Mouse (Mus musculus): ENCODE results near the gene Hps5.

DNA sequence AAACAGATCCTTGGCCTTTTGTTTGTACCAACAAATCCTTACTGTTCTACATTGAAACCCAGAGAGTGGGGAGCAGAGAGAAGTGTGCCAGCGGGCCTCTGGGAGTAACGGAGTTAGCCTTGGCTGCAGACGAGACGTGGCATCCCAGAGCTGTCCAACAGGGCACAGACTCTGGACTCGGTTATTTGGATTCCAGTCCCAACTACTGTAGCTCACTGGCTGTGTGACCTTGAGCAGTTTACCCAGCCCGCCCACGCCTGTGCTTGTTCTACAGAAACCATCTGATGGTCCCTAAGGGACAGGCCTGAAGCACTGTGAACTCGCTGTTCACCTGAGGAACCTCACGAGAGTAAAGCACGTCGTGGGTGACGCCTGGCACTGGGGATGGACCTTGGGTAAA is 34.0 kb upstream of the Hps5 start:
- TF ChIP-seq GATA1 (IDR thresholded peaks at IDR 0.05; ENCODE audit: borderline replicate concordance, low read length) (no peak), FLI1 (IDR thresholded peaks at IDR 0.05; ENCODE audit: low read length) (no peak)
